Mouse (Mus musculus) cerebellum, postnatal 25 days (tissue): ENCODE measurements around the gene Xpo6.

Source experiments
- DNase-seq, 2 experiments: peaks; one replicate each; pipeline ENCODE4 v3.0.0; 2021; ENCODE audit warnings: mixed read lengths in 2 of 2

Gene Xpo6

GRCm38 (mm10) chr7:126075058-126075457, 125.2 kb downstream of the Xpo6 start:
- DNase-seq: no peak

GRCm38 (mm10) chr7:126070321-126070720, 130.0 kb downstream of the Xpo6 start:
- DNase-seq: no peak

GRCm38 (mm10) chr7:126066777-126067176, 133.5 kb downstream of the Xpo6 start:
- peak; percentile 74 to 81 for DNase-seq

- no peak for DNase-seq
Measured at GRCm38 (mm10) chr7:126065243-126065876, 134.9 kb downstream of the Xpo6 start.

GRCm38 (mm10) chr7:126062228-126062627, 138.1 kb downstream of the Xpo6 start:
- DNase-seq: no peak

GRCm38 (mm10) chr7:126058918-126059317, 141.4 kb downstream of the Xpo6 start:
- no peak for DNase-seq

GRCm38 (mm10) chr7:126057332-126057914, 142.9 kb downstream of the Xpo6 start:
- no peak for DNase-seq

GRCm38 (mm10) chr7:126054574-126054973, 145.7 kb downstream of the Xpo6 start:
- peak in 1 of 2 experiments; percentile 47 for DNase-seq

- no peak for DNase-seq
Measured at GRCm38 (mm10) chr7:126053618-126054017, 146.7 kb downstream of the Xpo6 start.

- DNase-seq: no peak
Measured at GRCm38 (mm10) chr7:126051910-126052309, 148.4 kb downstream of the Xpo6 start.
